Mouse (Mus musculus): Measurements from ENCODE around the gene Lrba.

DNA sequence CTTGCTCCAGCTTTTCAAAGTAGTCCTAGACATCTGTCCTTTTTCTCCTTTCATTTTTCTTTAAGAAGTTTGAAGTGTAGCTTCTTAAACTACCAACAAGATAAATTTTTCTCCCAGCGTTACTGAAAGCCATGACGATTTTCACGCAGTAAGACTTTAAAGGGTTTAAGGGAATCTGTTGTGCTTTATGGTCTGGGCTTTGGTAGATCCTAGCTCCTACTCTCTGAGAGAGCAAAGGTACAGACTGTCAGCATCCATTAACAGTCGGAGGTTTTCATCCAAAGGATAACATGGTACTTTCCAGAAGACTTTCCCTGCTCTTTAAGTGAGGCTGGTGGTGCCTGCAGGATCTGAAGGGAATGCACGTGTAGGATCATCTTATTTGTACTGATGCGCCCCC is 544.5 kb downstream of the Lrba start:
- TF ChIP-seq CTCF (IDR thresholded peaks at IDR 0.05; ENCODE audit: low read depth) = no peak
- TF ChIP-seq EP300 (IDR thresholded peaks at IDR 0.05; ENCODE audit: low read depth) = no peak
